8 mouse cellular contexts compared by ENCODE assay signal in genomic region chr9:59290957-59291687, GRCm38 (mm10). TPM values are rescaled to one million over a fixed set of nuclear protein-coding genes. Genes with fewer than 3 reads are reported as not detected.
DNase-seq lines count a peak whose midpoint lies in the region; ATAC-seq lines count a peak whose summit lies in the region.

TSS of gene Adpgk (plus strand) at chr9:59291558.

- H3K9ac ChIP-seq in heart, embryonic 13.5 days, result peak within 1 kb of the TSS; percentile 95
- peak within 1 kb of the TSS; percentile 88 for H3K9ac ChIP-seq in liver, embryonic 12.5 days
- H3K9ac ChIP-seq in stomach, embryonic 15.5 days, result peak within 1 kb of the TSS; percentile 91

- ATAC-seq in heart, embryonic 13.5 days (ENCODE audit: extremely low read depth, insufficient number of reproducible peaks, low FRiP score, low TSS enrichment), result peak; percentile 97
- peak; percentile 97 for ATAC-seq in liver, embryonic 12.5 days
- peak; percentile 97 for ATAC-seq in stomach, embryonic 15.5 days (ENCODE audit: insufficient read depth, low FRiP score, low read depth)

- H3K4me3 ChIP-seq in brown adipose tissue, adult 24 weeks (ENCODE audit: insufficient read depth, low read depth, low read length), result peak within 1 kb of the TSS; percentile 78
- H3K4me3 ChIP-seq in heart, embryonic 13.5 days, result peak within 1 kb of the TSS; percentile 84
- H3K4me3 ChIP-seq in liver, embryonic 12.5 days, result peak within 1 kb of the TSS; percentile 79
- peak within 1 kb of the TSS; percentile 93 for H3K4me3 ChIP-seq in stomach, embryonic 15.5 days (replicated peaks)

- peak within 1 kb of the TSS; percentile 73 for H3K27ac ChIP-seq in brown adipose tissue, adult 24 weeks (replicated peaks; ENCODE audit: low read depth, low read length)
- H3K27ac ChIP-seq in heart, embryonic 13.5 days (replicated peaks), result peak within 1 kb of the TSS; percentile 93
- H3K27ac ChIP-seq in liver, embryonic 12.5 days, result peak within 1 kb of the TSS; percentile 82
- H3K27ac ChIP-seq in stomach, embryonic 15.5 days, result peak within 1 kb of the TSS; percentile 90

- no peaks in the 10 kb centered on the region for H3K27me3 ChIP-seq in heart, embryonic 13.5 days (replicated peaks)
- H3K27me3 ChIP-seq in liver, embryonic 12.5 days (replicated peaks), result no peaks in the 10 kb centered on the region
- H3K27me3 ChIP-seq in stomach, embryonic 15.5 days (replicated peaks), result no peaks in the 10 kb centered on the region

- peak within 1 kb of the TSS; percentile 79 for H3K4me2 ChIP-seq in heart, embryonic 13.5 days
- peak within 1 kb of the TSS; percentile 89 for H3K4me2 ChIP-seq in liver, embryonic 12.5 days
- H3K4me2 ChIP-seq in stomach, embryonic 15.5 days, result peak within 1 kb of the TSS; percentile 65

- no peaks in the 10 kb centered on the region for H3K4me1 ChIP-seq in brown adipose tissue, adult 24 weeks (ENCODE audit: control insufficient read depth, insufficient read depth, insufficient read length, low read length)
- H3K4me1 ChIP-seq in heart, embryonic 13.5 days, result peaks cover 37% of the 10 kb centered on the region
- H3K4me1 ChIP-seq in liver, embryonic 12.5 days, result peaks cover 85% of the 10 kb centered on the region
- peaks cover 4% of the 10 kb centered on the region; the same call in 1 of the 2 replicates for H3K4me1 ChIP-seq in stomach, embryonic 15.5 days

- WGBS in heart, embryonic 13.5 days, result under 1% methylated on average over 58 of the region's 58 CpGs
- WGBS in liver, embryonic 12.5 days (ENCODE audit: insufficient replicate concordance), result under 1% methylated on average over 58 of the region's 58 CpGs
- 1% methylated on average over 58 of the region's 58 CpGs for WGBS in stomach, embryonic 15.5 days

- H3K36me3 ChIP-seq in heart, embryonic 13.5 days, result no peaks in the 10 kb centered on the region
- H3K36me3 ChIP-seq in liver, embryonic 12.5 days, result no peaks in the 10 kb centered on the region
- H3K36me3 ChIP-seq in stomach, embryonic 15.5 days, result no peaks in the 10 kb centered on the region

- DNase-seq in CD4-positive, CD25-positive, alpha-beta regulatory T cell, adult 2 months (ENCODE audit: low read depth, low spot score), result peak; percentile 100
- peak; percentile 73 for DNase-seq in fat pad, adult 2 months (ENCODE audit: extremely low read depth, low read depth, low spot score)
- DNase-seq in kidney, postnatal 10 days, result peak; percentile 99
- peak; percentile 96 to 97 for DNase-seq in natural killer cell, adult 2 months (ENCODE audit: low spot score in 2 of 2)

- no peaks in the 10 kb centered on the region for H3K9me3 ChIP-seq in heart, embryonic 13.5 days
- H3K9me3 ChIP-seq in liver, embryonic 12.5 days (replicated peaks), result no peaks in the 10 kb centered on the region
- H3K9me3 ChIP-seq in stomach, embryonic 15.5 days, result no peaks in the 10 kb centered on the region

RNA-seq across cellular contexts. Expression of gene Adpgk, which starts in this region (rescaled TPM):
- 9.3 and 9.7 TPM in 2 replicates for polyA plus RNA-seq in brown adipose tissue, adult 24 weeks (2012; ENCODE audit: insufficient read depth, insufficient read length, missing spikeins)
- polyA plus RNA-seq in heart, embryonic 13.5 days (2015; fragmentation: Nextera tagmentation; extraction: Ambion mirVana), result 24.1 and 24.7 TPM in 2 replicates
- polyA plus RNA-seq in liver, embryonic 12.5 days (2016; fragmentation: Nextera tagmentation; extraction: Ambion mirVana), result 27.4 and 28.8 TPM in 2 replicates
- 32.0 and 39.0 TPM in 2 replicates for polyA plus RNA-seq in stomach, embryonic 15.5 days (2015; fragmentation: Nextera tagmentation; extraction: Ambion mirVana)

Comparison
In these comparisons a context has a peak if more than half of its experiments do, and no peak if none do; other contexts are left out.
1. Peak in every context shown above with its lines: DNase-seq, ATAC-seq, H3K4me3 ChIP-seq and H3K27ac ChIP-seq.